Mouse (Mus musculus): Measurements from ENCODE around the gene Mpped1.
A peak's percentile ranks its signal among the peaks of the same experiment; 100 is the strongest.

Mpped1 gene

DNA sequence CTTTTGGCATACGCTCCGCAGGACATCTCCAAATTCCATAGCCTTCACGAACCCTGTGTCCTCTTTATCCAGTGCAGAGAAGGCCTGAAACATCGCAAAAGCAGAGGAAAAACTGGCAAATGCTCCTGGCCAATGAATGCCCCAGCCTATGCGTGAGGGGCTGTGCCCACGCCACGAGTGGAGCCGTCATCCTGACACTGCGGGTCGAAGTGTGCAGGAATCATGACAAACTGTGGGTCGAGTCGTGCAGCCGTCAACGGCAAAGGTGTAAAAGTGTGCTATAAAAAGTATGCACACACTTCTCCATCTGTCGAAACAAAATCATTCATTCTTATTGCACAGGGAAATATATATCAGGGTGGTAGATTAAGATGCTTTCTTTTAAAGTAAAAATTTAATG lies 113.6 kb downstream of the Mpped1 start:
- DNase-seq (ENCODE audit: low read depth): no peak

DNA sequence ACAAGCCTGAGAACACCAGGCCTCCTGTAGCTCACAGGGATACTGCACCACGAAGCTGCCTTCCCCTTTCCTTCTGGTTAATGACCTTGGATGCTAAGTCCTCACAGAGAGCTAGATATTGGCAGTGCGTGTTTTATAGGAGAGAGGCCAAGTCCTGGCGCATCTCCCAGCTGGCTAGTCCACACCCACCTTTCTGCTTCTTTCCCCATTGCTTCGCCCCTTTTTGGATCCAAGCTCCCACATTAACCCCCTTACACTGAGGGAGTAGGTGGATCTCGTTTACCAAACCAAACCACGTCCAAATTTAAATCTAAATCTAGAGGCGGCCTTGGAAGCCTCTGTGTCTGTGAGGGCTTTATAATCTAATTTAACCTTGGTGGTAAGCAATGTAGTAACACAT lies 115.0 kb downstream of the Mpped1 start:
- peak; percentile 4 for DNase-seq (ENCODE audit: low read depth)

DNA sequence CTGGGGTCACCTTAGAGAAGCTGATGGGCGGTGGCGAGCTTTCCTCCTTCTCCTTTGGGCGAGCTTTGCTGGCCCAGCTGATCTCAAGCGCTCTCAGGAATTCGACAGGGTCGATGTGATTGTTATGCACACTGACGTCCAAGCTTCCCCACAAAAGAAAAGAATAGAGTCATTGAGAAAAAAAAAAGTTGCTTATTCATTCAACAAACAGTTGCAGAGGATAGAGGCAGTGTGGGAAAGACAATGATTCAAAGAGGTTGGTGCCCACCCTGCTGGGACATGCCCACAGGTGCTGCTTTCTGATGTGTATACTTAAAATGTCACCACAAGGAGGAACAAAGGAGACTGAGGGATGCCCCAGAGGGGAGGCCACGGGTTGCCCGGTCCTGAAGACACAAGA lies 116.7 kb downstream of the Mpped1 start:
- no peak for DNase-seq (ENCODE audit: low read depth)

DNA sequence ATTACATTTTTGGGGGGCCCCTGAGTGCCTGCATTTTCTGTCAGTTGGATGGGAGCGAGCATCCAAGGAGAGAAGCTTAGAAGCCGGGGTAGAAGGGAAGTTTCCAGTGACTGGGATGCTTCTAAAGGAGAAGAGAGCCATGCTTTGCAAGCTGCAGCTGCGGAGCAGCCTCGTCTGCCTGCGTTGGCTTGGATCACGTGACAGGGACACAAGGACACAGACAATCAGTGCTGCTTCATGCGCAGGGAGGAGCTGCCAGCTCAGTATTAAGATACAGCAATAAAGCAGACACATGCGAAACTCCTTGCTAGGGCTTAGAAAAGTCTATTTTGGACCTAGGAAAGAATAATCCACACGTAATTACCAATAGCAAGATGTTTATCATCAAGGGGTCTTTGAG lies 118.0 kb downstream of the Mpped1 start:
- no peak for DNase-seq (ENCODE audit: low read depth)

DNA sequence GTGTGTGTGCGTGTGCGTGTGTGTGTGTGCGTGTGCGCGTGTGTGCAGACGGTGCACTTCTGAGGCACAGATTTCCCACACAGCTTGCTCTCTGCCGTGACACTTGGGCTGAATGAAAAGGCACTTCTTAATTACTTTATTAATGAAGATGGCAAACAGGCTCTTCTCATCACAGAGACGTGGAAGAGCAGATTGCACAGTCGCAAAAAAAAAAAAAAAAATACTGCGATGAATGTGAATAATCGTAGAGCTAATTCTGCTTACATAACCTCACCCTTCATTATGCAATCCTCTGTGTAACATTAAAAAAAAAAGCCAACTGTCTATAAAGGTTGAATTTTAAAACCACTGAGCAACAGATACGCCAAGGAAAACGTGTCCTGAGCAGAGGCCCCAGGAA lies 127.2 kb downstream of the Mpped1 start:
- no peak for DNase-seq (ENCODE audit: low read depth)

Data from NIH3T3 (cell line).